Mouse (Mus musculus): ENCODE results near the gene Phf20. TPM values are rescaled to one million over a fixed set of nuclear protein-coding genes. Genes with fewer than 3 reads are reported as not detected.

Phf20 gene
- polyA plus RNA-seq, 1 experiment = 11.2 TPM

- Histone ChIP-seq H3K36me3 (ENCODE audit: control insufficient read depth, insufficient read depth, low read length) (no peaks in the 10 kb centered on the region), H3K27ac (ENCODE audit: control insufficient read depth, insufficient read depth, low read depth, low read length) (peak overlapping the region; percentile 39; the same call in 1 of the 2 replicates), H3K4me1 (ENCODE audit: control insufficient read depth, insufficient read depth, low read length) (peaks cover 5% of the 10 kb centered on the region), H3K27me3 (ENCODE audit: control insufficient read depth, insufficient read depth, low read length) (no peaks in the 10 kb centered on the region), H3K4me3 (ENCODE audit: control insufficient read depth, low read depth, low read length) (no peak overlapping the region)
- TF ChIP-seq CTCF (IDR thresholded peaks at IDR 0.05; ENCODE audit: control insufficient read depth, insufficient read depth, insufficient replicate concordance, low read depth, low read length) (no peak), POLR2A (IDR thresholded peaks at IDR 0.05; ENCODE audit: control insufficient read depth, low read depth, low read length) (no peak)
Measured at GRCm38 (mm10) chr2:156190004-156190896, 6.0 kb upstream of the Phf20 start.

DNA sequence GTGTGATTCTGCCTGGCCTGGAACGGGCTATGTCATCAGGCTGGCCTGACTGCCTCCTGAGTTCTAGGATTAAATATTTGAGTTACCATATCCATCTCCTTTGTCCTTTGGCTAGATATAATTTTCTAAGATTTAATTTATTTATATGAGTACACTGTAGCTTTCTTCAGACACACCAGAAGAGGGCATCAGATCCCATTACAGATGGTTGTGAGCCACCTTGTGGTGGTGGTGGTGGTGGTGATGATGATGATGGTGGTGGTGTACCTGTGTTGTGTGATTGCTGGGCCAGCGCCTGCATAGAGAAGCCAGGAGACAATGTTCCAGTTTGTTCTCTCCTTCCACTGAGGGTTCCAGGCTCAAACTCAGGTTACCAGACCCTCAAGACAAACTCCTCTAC is 4.7 kb upstream of the Phf20 start:
- peaks cover 5% of the 10 kb centered on the region for H3K4me1 ChIP-seq (ENCODE audit: control insufficient read depth, insufficient read depth, low read length)
- no peaks in the 10 kb centered on the region for H3K27me3 ChIP-seq (ENCODE audit: control insufficient read depth, insufficient read depth, low read length)
- no peaks in the 10 kb centered on the region for H3K36me3 ChIP-seq (ENCODE audit: control insufficient read depth, insufficient read depth, low read length)
- TF ChIP-seq POLR2A (IDR thresholded peaks at IDR 0.05; ENCODE audit: control insufficient read depth, low read depth, low read length) (no peak), CTCF (IDR thresholded peaks at IDR 0.05; ENCODE audit: control insufficient read depth, insufficient read depth, insufficient replicate concordance, low read depth, low read length) (no peak)
- H3K4me3 ChIP-seq (ENCODE audit: control insufficient read depth, low read depth, low read length) = no peak overlapping the region
- no peak overlapping the region for H3K27ac ChIP-seq (ENCODE audit: control insufficient read depth, insufficient read depth, low read depth, low read length)

- no peak for TF ChIP-seq CTCF (IDR thresholded peaks at IDR 0.05; ENCODE audit: control insufficient read depth, insufficient read depth, insufficient replicate concordance, low read depth, low read length)
- H3K36me3 ChIP-seq (ENCODE audit: control insufficient read depth, insufficient read depth, low read length) = no peaks in the 10 kb centered on the region
Measured at GRCm38 (mm10) chr2:156192068-156192467, 4.2 kb upstream of the Phf20 start.

GRCm38 (mm10) chr2:156193066-156193862 is 3.0 kb upstream of the Phf20 start:
- peaks cover 7% of the 10 kb centered on the region for H3K4me1 ChIP-seq (ENCODE audit: control insufficient read depth, insufficient read depth, low read length)
- no peak for TF ChIP-seq POLR2A (IDR thresholded peaks at IDR 0.05; ENCODE audit: control insufficient read depth, low read depth, low read length)
- H3K27ac ChIP-seq (ENCODE audit: control insufficient read depth, insufficient read depth, low read depth, low read length) = no peak overlapping the region
- H3K36me3 ChIP-seq (ENCODE audit: control insufficient read depth, insufficient read depth, low read length) = no peaks in the 10 kb centered on the region
- no peak overlapping the region for H3K4me3 ChIP-seq (ENCODE audit: control insufficient read depth, low read depth, low read length)
- H3K27me3 ChIP-seq (ENCODE audit: control insufficient read depth, insufficient read depth, low read length) = no peaks in the 10 kb centered on the region

More at GRCm38 (mm10) chr2:156192068-156192467, 4.2 kb upstream of the Phf20 start:
- H3K27me3 ChIP-seq (ENCODE audit: control insufficient read depth, insufficient read depth, low read length) = no peaks in the 10 kb centered on the region
- no peak overlapping the region for H3K27ac ChIP-seq (ENCODE audit: control insufficient read depth, insufficient read depth, low read depth, low read length)
- peaks cover 5% of the 10 kb centered on the region for H3K4me1 ChIP-seq (ENCODE audit: control insufficient read depth, insufficient read depth, low read length)
- H3K4me3 ChIP-seq (ENCODE audit: control insufficient read depth, low read depth, low read length) = no peak overlapping the region

- Histone ChIP-seq H3K4me1 (ENCODE audit: control insufficient read depth, insufficient read depth, low read length) (peaks cover 9% of the 10 kb centered on the region; the same call in 1 of the 2 replicates), H3K27ac (ENCODE audit: control insufficient read depth, insufficient read depth, low read depth, low read length) (peak overlapping the region; percentile 18; the same call in 1 of the 2 replicates), H3K27me3 (ENCODE audit: control insufficient read depth, insufficient read depth, low read length) (no peaks in the 10 kb centered on the region), H3K36me3 (ENCODE audit: control insufficient read depth, insufficient read depth, low read length) (no peaks in the 10 kb centered on the region), H3K4me3 (ENCODE audit: control insufficient read depth, low read depth, low read length) (peak overlapping the region; percentile 35; the same call in 1 of the 2 replicates)
- TF ChIP-seq POLR2A (IDR thresholded peaks at IDR 0.05; ENCODE audit: control insufficient read depth, low read depth, low read length) (no peak), CTCF (IDR thresholded peaks at IDR 0.05; ENCODE audit: control insufficient read depth, insufficient read depth, insufficient replicate concordance, low read depth, low read length) (no peak)
Measured at GRCm38 (mm10) chr2:156194571-156194970, 1.7 kb upstream of the Phf20 start.

DNA sequence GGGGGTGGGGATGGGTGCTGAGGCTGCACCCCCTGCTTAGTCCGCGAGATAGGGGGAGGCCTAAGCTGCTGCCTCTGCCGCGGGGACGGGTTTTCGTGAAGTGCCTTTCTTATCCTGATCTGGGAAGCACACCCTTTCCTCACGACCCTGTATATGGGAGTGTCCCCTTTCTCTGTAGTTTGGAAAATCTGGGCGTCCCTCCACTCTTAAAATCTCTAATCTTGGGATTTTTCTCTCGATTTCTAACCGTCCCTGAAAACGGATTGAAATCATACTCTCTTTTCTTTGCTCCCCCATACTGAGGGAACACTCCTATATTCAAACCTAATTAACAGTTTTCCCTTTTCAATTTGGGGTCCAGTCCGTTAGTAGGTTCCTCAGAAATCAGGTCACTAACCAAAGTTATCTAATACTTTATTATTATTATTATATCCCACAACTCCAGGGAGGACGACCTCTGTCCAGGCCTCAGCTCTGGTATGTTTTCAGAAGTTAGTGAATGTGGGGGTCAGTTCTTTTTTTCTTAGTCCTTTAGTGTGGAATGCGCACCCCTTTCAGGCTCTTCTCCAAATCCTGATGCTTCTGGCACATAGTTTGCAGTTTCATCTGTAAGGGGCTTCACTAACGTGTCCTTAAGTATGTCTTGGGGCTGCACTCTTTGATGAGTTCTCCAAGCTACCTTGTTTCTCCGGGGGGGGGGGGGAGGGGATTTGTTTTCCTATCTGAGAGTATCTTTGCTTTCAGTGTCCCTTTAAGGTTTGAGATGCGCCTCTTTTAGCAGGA is 1.1 kb downstream of the Phf20 start:
- no peak; the same call in 1 of the 2 replicates for TF ChIP-seq POLR2A (IDR thresholded peaks at IDR 0.05; ENCODE audit: control insufficient read depth, low read depth, low read length)
- TF ChIP-seq CTCF (IDR thresholded peaks at IDR 0.05; ENCODE audit: control insufficient read depth, insufficient read depth, insufficient replicate concordance, low read depth, low read length) = no peak
- Histone ChIP-seq H3K36me3 (ENCODE audit: control insufficient read depth, insufficient read depth, low read length) (no peaks in the 10 kb centered on the region; the same call in 1 of the 2 replicates), H3K27me3 (ENCODE audit: control insufficient read depth, insufficient read depth, low read length) (no peaks in the 10 kb centered on the region), H3K4me3 (ENCODE audit: control insufficient read depth, low read depth, low read length) (peak overlapping the region; percentile 96), H3K27ac (ENCODE audit: control insufficient read depth, insufficient read depth, low read depth, low read length) (peak overlapping the region; percentile 92), H3K4me1 (ENCODE audit: control insufficient read depth, insufficient read depth, low read length) (peaks cover 7% of the 10 kb centered on the region; the same call in 1 of the 2 replicates)

Measured in testis, adult 2 months (tissue).